Mouse (Mus musculus): ENCODE results near the gene C130026I21Rik. TPM values are rescaled to one million over a fixed set of nuclear protein-coding genes. Genes with fewer than 3 reads are reported as not detected.
"Not testable (repeated sequence)": the region's sequence is repeated elsewhere in the genome, so short reads cannot be mapped to it uniquely, and the experiment has no call there.

C130026I21Rik gene
- polyA plus RNA-seq, 1 experiment from 2014 or later: 0.44 TPM

DNA sequence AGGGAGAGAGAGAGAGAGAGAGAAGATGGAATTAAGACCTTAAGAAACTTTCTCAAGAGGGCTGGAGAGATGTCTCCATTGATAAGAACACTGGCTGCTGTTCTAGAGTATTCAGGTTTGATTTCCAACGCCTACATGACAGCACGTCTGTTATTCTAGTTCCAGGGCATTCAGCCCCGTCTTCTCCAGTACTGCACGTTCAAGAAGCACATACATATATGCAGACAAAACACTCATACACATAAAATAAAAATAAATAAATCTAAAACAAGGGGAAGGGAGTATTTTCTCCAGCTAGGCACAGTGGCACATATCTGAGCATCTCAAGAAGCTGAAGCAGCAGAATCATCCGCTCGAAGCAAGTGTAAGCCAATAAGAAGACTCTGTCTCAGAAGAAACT lies 234.6 kb downstream of the C130026I21Rik start:
- H3K9me3 ChIP-seq (ENCODE audit: control insufficient read depth, low read length); H3K27me3 ChIP-seq (ENCODE audit: control insufficient read depth, insufficient read depth, low read length); H3K9ac ChIP-seq (ENCODE audit: low read length); H3K4me1 ChIP-seq (replicated peaks; ENCODE audit: control insufficient read depth, insufficient read depth); ATAC-seq (ENCODE audit: low FRiP score, low TSS enrichment); H3K36me3 ChIP-seq (ENCODE audit: control insufficient read depth, insufficient read depth, low read length); H3K4me2 ChIP-seq (replicated peaks; ENCODE audit: low read depth); H3K27ac ChIP-seq (replicated peaks); H3K4me3 ChIP-seq (ENCODE audit: low read depth, low read length); DNase-seq (ENCODE audit: low spot score): not testable (repeated sequence)
- 62% methylated on average over 4 of the region's 6 CpGs for WGBS

DNA sequence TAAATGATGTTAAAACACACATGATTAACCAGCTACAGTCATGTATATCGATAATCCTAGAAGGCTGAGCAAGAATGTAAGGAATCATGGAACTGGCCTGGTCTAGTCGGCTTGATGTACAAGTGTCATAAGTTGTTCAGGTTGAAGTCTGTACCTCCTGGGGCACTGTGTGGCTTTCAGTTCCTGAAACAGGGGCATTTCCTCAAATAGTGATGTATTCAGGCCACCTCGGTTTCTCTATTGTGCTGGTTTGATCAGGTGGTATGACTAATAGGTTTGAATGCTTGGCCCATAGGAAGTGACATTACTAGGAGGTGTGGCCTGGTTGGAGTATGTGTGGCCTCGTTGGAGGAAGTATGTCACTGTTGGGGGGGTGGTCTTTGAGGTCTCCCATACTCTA lies 236.0 kb downstream of the C130026I21Rik start:
- H3K4me3 ChIP-seq (ENCODE audit: low read depth, low read length); ATAC-seq (ENCODE audit: low FRiP score, low TSS enrichment); H3K9me3 ChIP-seq (ENCODE audit: control insufficient read depth, low read length); H3K9ac ChIP-seq (ENCODE audit: low read length); H3K36me3 ChIP-seq (ENCODE audit: control insufficient read depth, insufficient read depth, low read length); H3K4me2 ChIP-seq (replicated peaks; ENCODE audit: low read depth); H3K27ac ChIP-seq (replicated peaks); H3K27me3 ChIP-seq (ENCODE audit: control insufficient read depth, insufficient read depth, low read length); DNase-seq (ENCODE audit: low spot score); H3K4me1 ChIP-seq (replicated peaks; ENCODE audit: control insufficient read depth, insufficient read depth): not testable (repeated sequence)
- WGBS: 80% methylated on average over 3 of the region's 4 CpGs

DNA sequence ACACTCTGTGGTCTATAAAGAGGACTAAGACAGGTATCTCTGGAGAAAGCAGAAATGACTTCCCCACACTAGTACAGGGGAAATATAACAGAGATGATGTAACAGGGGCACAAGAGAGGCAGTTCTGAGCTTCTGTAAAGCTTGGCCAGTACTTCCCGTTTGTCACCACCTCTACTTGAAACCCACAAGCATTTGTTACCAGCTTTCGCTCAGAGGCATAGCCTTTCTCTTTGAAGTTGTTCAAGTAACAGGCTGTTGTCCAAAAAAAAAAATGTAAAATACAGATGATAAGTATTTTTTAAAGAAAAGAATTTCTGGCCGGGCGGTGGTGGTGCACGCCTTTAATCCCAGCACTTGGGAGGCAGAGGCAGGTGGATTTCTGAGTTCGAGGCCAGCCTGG lies 236.8 kb downstream of the C130026I21Rik start:
- H3K27me3 ChIP-seq (ENCODE audit: control insufficient read depth, insufficient read depth, low read length); H3K4me3 ChIP-seq (ENCODE audit: low read depth, low read length); H3K36me3 ChIP-seq (ENCODE audit: control insufficient read depth, insufficient read depth, low read length); ATAC-seq (ENCODE audit: low FRiP score, low TSS enrichment); H3K4me1 ChIP-seq (replicated peaks; ENCODE audit: control insufficient read depth, insufficient read depth); H3K9me3 ChIP-seq (ENCODE audit: control insufficient read depth, low read length); H3K27ac ChIP-seq (replicated peaks); DNase-seq (ENCODE audit: low spot score); H3K9ac ChIP-seq (ENCODE audit: low read length); H3K4me2 ChIP-seq (replicated peaks; ENCODE audit: low read depth): not testable (repeated sequence)
- WGBS: 94% methylated on average over 5 of the region's 6 CpGs

DNA sequence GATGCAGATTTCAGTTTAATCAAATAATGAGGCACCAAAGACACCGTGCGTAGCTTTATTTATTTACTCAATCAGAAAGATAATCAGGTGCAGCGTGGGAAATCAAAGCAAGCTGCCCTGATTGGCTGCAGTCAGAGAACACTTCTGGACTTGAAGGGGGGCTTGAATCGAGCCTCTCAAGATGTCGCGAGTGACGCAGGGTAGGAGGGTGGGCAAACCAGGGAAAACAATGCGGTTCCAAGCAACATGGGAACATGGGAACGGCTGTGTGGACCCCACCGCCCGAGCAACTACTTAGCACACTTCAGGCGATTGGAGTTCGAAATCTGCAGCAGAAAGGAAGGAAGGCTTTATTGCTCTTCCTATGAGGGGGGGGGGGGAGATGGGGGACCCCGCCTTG lies 240.2 kb downstream of the C130026I21Rik start:
- WGBS: 69% methylated on average over 11 of the region's 14 CpGs
- H3K4me1 ChIP-seq (replicated peaks; ENCODE audit: control insufficient read depth, insufficient read depth); DNase-seq (ENCODE audit: low spot score); H3K9me3 ChIP-seq (ENCODE audit: control insufficient read depth, low read length); H3K27me3 ChIP-seq (ENCODE audit: control insufficient read depth, insufficient read depth, low read length); H3K9ac ChIP-seq (ENCODE audit: low read length); H3K27ac ChIP-seq (replicated peaks); ATAC-seq (ENCODE audit: low FRiP score, low TSS enrichment); H3K4me2 ChIP-seq (replicated peaks; ENCODE audit: low read depth); H3K4me3 ChIP-seq (ENCODE audit: low read depth, low read length); H3K36me3 ChIP-seq (ENCODE audit: control insufficient read depth, insufficient read depth, low read length): not testable (repeated sequence)

DNA sequence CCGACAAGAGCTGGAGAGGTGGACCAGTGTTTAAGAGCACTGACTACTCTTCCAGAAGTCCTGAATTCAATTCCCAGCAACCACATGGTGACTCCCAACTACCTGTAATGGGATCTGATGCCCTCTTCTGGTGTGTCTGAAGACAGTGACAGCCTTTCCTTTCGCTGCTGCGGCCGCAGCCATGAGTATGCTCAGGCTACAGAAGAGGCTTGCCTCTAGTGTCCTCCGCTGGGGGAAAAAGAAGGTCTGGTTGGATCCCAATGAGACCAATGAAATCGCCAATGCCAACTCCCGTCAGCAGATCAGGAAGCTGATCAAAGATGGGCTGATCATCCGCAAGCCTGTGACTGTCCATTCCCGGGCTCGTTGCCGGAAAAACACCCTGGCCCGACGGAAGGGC lies 258.4 kb downstream of the C130026I21Rik start:
- H3K36me3 ChIP-seq (ENCODE audit: control insufficient read depth, insufficient read depth, low read length); H3K27me3 ChIP-seq (ENCODE audit: control insufficient read depth, insufficient read depth, low read length); H3K4me3 ChIP-seq (ENCODE audit: low read depth, low read length); ATAC-seq (ENCODE audit: low FRiP score, low TSS enrichment); H3K4me2 ChIP-seq (replicated peaks; ENCODE audit: low read depth); H3K27ac ChIP-seq (replicated peaks); DNase-seq (ENCODE audit: low spot score); H3K9ac ChIP-seq (ENCODE audit: low read length); H3K9me3 ChIP-seq (ENCODE audit: control insufficient read depth, low read length); H3K4me1 ChIP-seq (replicated peaks; ENCODE audit: control insufficient read depth, insufficient read depth): not testable (repeated sequence)
- WGBS: 93% methylated on average over 12 of the region's 13 CpGs

DNA sequence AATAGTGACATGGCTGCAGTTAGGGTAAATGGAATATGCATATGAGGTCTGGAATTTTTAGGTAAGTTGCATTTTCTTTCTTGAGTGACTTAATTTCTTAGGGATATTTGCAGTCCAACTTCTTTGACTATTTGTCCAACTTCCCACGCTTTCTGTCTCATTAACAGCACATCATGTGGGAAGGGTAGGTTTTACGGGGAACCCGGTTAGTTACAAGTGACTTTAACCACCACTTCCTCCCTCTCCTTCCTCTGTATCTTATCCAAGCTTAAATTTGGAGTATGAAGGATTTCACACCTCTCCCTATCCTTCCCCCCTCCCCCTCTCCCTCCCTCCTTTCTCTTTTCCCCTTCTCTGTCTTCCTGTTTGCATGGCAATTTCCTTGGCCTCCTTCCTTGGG lies 259.4 kb downstream of the C130026I21Rik start:
- not testable (repeated sequence) for H3K36me3 ChIP-seq (ENCODE audit: control insufficient read depth, insufficient read depth, low read length); H3K9me3 ChIP-seq (ENCODE audit: control insufficient read depth, low read length); ATAC-seq (ENCODE audit: low FRiP score, low TSS enrichment); DNase-seq (ENCODE audit: low spot score); H3K27me3 ChIP-seq (ENCODE audit: control insufficient read depth, insufficient read depth, low read length); H3K4me1 ChIP-seq (replicated peaks; ENCODE audit: control insufficient read depth, insufficient read depth); H3K9ac ChIP-seq (ENCODE audit: low read length); H3K4me2 ChIP-seq (replicated peaks; ENCODE audit: low read depth); H3K4me3 ChIP-seq (ENCODE audit: low read depth, low read length); H3K27ac ChIP-seq (replicated peaks)
- WGBS: 89% methylated on average over 2 of the region's 3 CpGs

DNA sequence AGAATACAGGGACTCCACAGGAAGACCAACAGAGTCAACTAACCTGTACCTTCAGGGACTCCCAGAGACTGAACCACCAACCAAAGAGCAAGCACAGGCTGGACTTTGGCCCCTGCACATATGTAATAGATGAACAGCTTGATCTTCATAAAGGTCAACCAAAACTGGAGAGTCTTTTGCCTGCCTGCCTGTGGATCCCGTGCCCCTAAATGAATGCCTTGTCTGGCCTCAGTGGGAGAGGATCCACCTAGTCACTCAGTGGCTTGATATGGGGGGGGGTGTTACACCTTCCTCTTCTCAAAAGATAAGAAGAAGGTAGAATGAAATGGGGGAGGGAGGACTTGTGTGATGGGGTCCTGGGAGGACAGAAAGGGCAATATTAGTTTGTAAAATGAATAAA lies 262.6 kb downstream of the C130026I21Rik start:
- H3K27me3 ChIP-seq (ENCODE audit: control insufficient read depth, insufficient read depth, low read length); H3K36me3 ChIP-seq (ENCODE audit: control insufficient read depth, insufficient read depth, low read length); DNase-seq (ENCODE audit: low spot score); ATAC-seq (ENCODE audit: low FRiP score, low TSS enrichment); H3K9me3 ChIP-seq (ENCODE audit: control insufficient read depth, low read length); H3K9ac ChIP-seq (ENCODE audit: low read length); H3K27ac ChIP-seq (replicated peaks); H3K4me1 ChIP-seq (replicated peaks; ENCODE audit: control insufficient read depth, insufficient read depth); H3K4me2 ChIP-seq (replicated peaks; ENCODE audit: low read depth); H3K4me3 ChIP-seq (ENCODE audit: low read depth, low read length): not testable (repeated sequence)
- 74% methylated on average over 1 of the region's 1 CpGs for WGBS

DNA sequence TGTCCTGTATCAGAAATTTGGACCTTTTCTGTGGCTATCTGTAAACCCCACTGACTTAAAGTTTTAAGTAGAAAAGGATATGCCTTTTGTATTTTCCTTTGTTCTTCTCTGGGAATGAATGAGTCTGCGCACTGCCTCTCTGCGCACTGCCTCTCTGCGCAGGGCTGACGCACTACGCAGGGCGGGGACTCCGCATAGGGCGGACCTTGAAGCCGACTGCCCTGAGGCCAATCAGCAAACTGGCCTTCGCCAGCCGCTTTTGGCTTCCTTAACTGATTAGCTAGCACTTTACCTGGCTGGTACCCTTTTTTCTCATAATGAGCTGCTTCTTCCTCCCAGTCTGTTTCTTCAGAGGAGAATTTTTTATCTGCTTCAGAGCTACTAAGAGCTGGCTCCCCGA lies 271.1 kb downstream of the C130026I21Rik start:
- H3K9me3 ChIP-seq (ENCODE audit: control insufficient read depth, low read length); H3K4me3 ChIP-seq (ENCODE audit: low read depth, low read length); DNase-seq (ENCODE audit: low spot score); H3K36me3 ChIP-seq (ENCODE audit: control insufficient read depth, insufficient read depth, low read length); H3K9ac ChIP-seq (ENCODE audit: low read length); H3K27me3 ChIP-seq (ENCODE audit: control insufficient read depth, insufficient read depth, low read length); H3K4me1 ChIP-seq (replicated peaks; ENCODE audit: control insufficient read depth, insufficient read depth); H3K4me2 ChIP-seq (replicated peaks; ENCODE audit: low read depth); H3K27ac ChIP-seq (replicated peaks); ATAC-seq (ENCODE audit: low FRiP score, low TSS enrichment): not testable (repeated sequence)
- WGBS: 91% methylated on average over 4 of the region's 12 CpGs

DNA sequence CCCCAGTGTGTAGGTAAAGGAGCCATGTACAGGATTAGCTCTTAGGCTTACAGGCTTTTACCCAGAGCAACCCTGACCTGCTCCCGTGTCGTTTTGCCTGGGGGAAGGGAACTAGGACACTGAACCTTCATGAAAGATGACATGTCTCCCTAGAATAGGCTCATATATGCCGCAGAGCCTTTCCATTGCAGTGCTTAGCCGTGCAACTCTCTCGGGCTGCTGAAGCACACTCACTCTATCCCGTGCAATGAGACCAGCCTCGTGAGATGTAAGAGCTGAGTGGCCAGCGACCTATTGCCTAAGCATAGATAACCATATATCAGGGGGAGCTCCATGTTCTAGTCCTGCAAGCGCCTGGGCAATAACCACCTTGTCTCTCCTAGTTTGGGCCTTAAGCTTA lies 274.1 kb downstream of the C130026I21Rik start:
- H3K4me2 ChIP-seq (replicated peaks; ENCODE audit: low read depth); DNase-seq (ENCODE audit: low spot score); H3K27ac ChIP-seq (replicated peaks); H3K9me3 ChIP-seq (ENCODE audit: control insufficient read depth, low read length); H3K4me3 ChIP-seq (ENCODE audit: low read depth, low read length); H3K36me3 ChIP-seq (ENCODE audit: control insufficient read depth, insufficient read depth, low read length); H3K4me1 ChIP-seq (replicated peaks; ENCODE audit: control insufficient read depth, insufficient read depth); ATAC-seq (ENCODE audit: low FRiP score, low TSS enrichment); H3K9ac ChIP-seq (ENCODE audit: low read length); H3K27me3 ChIP-seq (ENCODE audit: control insufficient read depth, insufficient read depth, low read length): not testable (repeated sequence)
- WGBS: 90% methylated on average over 5 of the region's 9 CpGs

All from stomach, postnatal 0 days (tissue).